ENCODE assay signal across 13 mouse cellular contexts in genomic region chr14:64592706-64593320, GRCm38 (mm10).
A peak's percentile ranks its signal among the peaks of the same experiment; 100 is the strongest.
DNase-seq lines count a peak whose midpoint lies in the region; ATAC-seq and TF ChIP-seq lines count a peak whose summit lies in the region.
"Had no signal": no experiment of that assay in that cellular context is flagged by ENCODE, and none has a peak within 500 bp of the region (broad histone marks: within the 10 kb centered on the region; RNA-seq: fewer than 3 reads in every experiment).

No protein-coding gene starts in this region.

- H3K9me3 ChIP-seq in neural tube, embryonic 11.5 days (ENCODE audit: control insufficient read depth, low read length): no peaks in the 10 kb centered on the region
- no peaks in the 10 kb centered on the region for H3K9me3 ChIP-seq in forebrain, postnatal 0 days (ENCODE audit: low read length)
- no peaks in the 10 kb centered on the region for H3K9me3 ChIP-seq in midbrain, embryonic 13.5 days
- H3K9me3 ChIP-seq in intestine, postnatal 0 days (ENCODE audit: control insufficient read depth): no peaks in the 10 kb centered on the region
- H3K9me3 ChIP-seq: embryonic facial prominence, embryonic 12.5 days; heart, embryonic 12.5 days; limb, embryonic 15.5 days had no signal

- peaks cover 32% of the 10 kb centered on the region for H3K27me3 ChIP-seq in neural tube, embryonic 11.5 days (ENCODE audit: control insufficient read depth, insufficient read depth, low read length)
- no peaks in the 10 kb centered on the region for H3K27me3 ChIP-seq in forebrain, postnatal 0 days (ENCODE audit: insufficient read depth, low read length)
- H3K27me3 ChIP-seq in midbrain, embryonic 13.5 days: no peaks in the 10 kb centered on the region
- peaks cover 50% of the 10 kb centered on the region for H3K27me3 ChIP-seq in intestine, postnatal 0 days (replicated peaks; ENCODE audit: control insufficient read depth, insufficient read depth, low read length)

- H3K4me1 ChIP-seq in neural tube, embryonic 11.5 days (ENCODE audit: control insufficient read depth, insufficient read depth, low read length): 0 out of 2 replicates have a peak, but pooled peaks cover 3% of the 10 kb centered on the region
- H3K4me1 ChIP-seq in forebrain, postnatal 0 days (ENCODE audit: insufficient read depth): 0 out of 2 replicates have a peak, but pooled peaks cover 6% of the 10 kb centered on the region
- H3K4me1 ChIP-seq in midbrain, embryonic 13.5 days (replicated peaks): peaks cover 59% of the 10 kb centered on the region
- H3K4me1 ChIP-seq in intestine, postnatal 0 days (replicated peaks; ENCODE audit: control insufficient read depth, insufficient read depth, low read length): no peaks in the 10 kb centered on the region; the same call in 1 of the 2 replicates

- peak overlapping the region; percentile 98 for H3K27ac ChIP-seq in neural tube, embryonic 11.5 days (ENCODE audit: low read depth, low read length)
- H3K27ac ChIP-seq in forebrain, postnatal 0 days (ENCODE audit: low read depth, low read length): peak overlapping the region; percentile 100
- peak overlapping the region; percentile 100 for H3K27ac ChIP-seq in midbrain, embryonic 13.5 days
- no peak overlapping the region for H3K27ac ChIP-seq in intestine, postnatal 0 days (ENCODE audit: low read depth, low read length)
- H3K27ac ChIP-seq: embryonic facial prominence, embryonic 12.5 days; limb, embryonic 15.5 days had no signal

- H3K4me3 ChIP-seq in neural tube, embryonic 11.5 days (ENCODE audit: low read depth, low read length): peak overlapping the region; percentile 62
- H3K4me3 ChIP-seq in forebrain, postnatal 0 days (ENCODE audit: low read depth, low read length): peak overlapping the region; percentile 74
- H3K4me3 ChIP-seq in midbrain, embryonic 13.5 days (replicated peaks): peak overlapping the region; percentile 91
- no peak overlapping the region for H3K4me3 ChIP-seq in intestine, postnatal 0 days (ENCODE audit: low read depth, low read length)
- H3K4me3 ChIP-seq: embryonic facial prominence, embryonic 12.5 days; heart, embryonic 12.5 days; limb, embryonic 15.5 days had no signal

- H3K36me3 ChIP-seq in neural tube, embryonic 11.5 days (ENCODE audit: control insufficient read depth, insufficient read depth, low read length): no peaks in the 10 kb centered on the region
- peaks cover 17% of the 10 kb centered on the region for H3K36me3 ChIP-seq in forebrain, postnatal 0 days (ENCODE audit: insufficient read depth)
- H3K36me3 ChIP-seq in midbrain, embryonic 13.5 days: peaks cover 29% of the 10 kb centered on the region
- H3K36me3 ChIP-seq in intestine, postnatal 0 days (ENCODE audit: control insufficient read depth, insufficient read depth): no peaks in the 10 kb centered on the region
- H3K36me3 ChIP-seq: embryonic facial prominence, embryonic 12.5 days; heart, embryonic 12.5 days; limb, embryonic 15.5 days had no signal

- no peak for DNase-seq in neural tube, embryonic 11.5 days (ENCODE audit: low spot score)
- DNase-seq in neural tube, embryonic 10.5 days (ENCODE audit: extremely low spot score, low spot score): no peak
- peak; percentile 50 for DNase-seq in forebrain, postnatal 0 days
- DNase-seq in lung, postnatal 14 days: no peak
- no peak for DNase-seq in retina, embryonic 14.5 days (ENCODE audit: low spot score)
- no peak for DNase-seq in kidney, adult 11 months
- DNase-seq: kidney, postnatal 10 days; thymus, adult 18-20 months had no signal

- WGBS in neural tube, embryonic 11.5 days: 66% methylated on average over 13 of the region's 13 CpGs
- WGBS in forebrain, postnatal 0 days: 46% methylated on average over 13 of the region's 13 CpGs
- 64% methylated on average over 13 of the region's 13 CpGs for WGBS in midbrain, embryonic 13.5 days
- 73% methylated on average over 13 of the region's 13 CpGs for WGBS in intestine, postnatal 0 days

- H3K9ac ChIP-seq in neural tube, embryonic 11.5 days (ENCODE audit: low read length): peak overlapping the region; percentile 89
- peak overlapping the region; percentile 99 for H3K9ac ChIP-seq in forebrain, postnatal 0 days
- peak overlapping the region; percentile 100 for H3K9ac ChIP-seq in midbrain, embryonic 13.5 days (replicated peaks)
- no peak overlapping the region for H3K9ac ChIP-seq in intestine, postnatal 0 days (ENCODE audit: low read depth, low read length)
- H3K9ac ChIP-seq: embryonic facial prominence, embryonic 12.5 days; heart, embryonic 12.5 days; limb, embryonic 15.5 days had no signal

- peak overlapping the region; percentile 72 for H3K4me2 ChIP-seq in neural tube, embryonic 11.5 days (ENCODE audit: low read depth)
- peak overlapping the region; percentile 90 for H3K4me2 ChIP-seq in forebrain, postnatal 0 days (ENCODE audit: low read depth)
- H3K4me2 ChIP-seq in midbrain, embryonic 13.5 days (replicated peaks): peak overlapping the region; percentile 98
- no peak overlapping the region for H3K4me2 ChIP-seq in intestine, postnatal 0 days (replicated peaks; ENCODE audit: low read depth)
- H3K4me2 ChIP-seq: embryonic facial prominence, embryonic 12.5 days; heart, embryonic 12.5 days; limb, embryonic 15.5 days had no signal

- TF ChIP-seq CTCF in forebrain, postnatal 0 days (IDR thresholded peaks at IDR 0.05; ENCODE audit: low read depth): no peak
- TF ChIP-seq CTCF in intestine, postnatal 0 days (IDR thresholded peaks at IDR 0.05; ENCODE audit: low read depth): no peak

- no peak for ATAC-seq in neural tube, embryonic 11.5 days (ENCODE audit: insufficient read depth, low FRiP score, low TSS enrichment)
- no peak for ATAC-seq in forebrain, postnatal 0 days
- no peak for ATAC-seq in midbrain, embryonic 13.5 days
- ATAC-seq in intestine, postnatal 0 days: no peak
